Mouse (Mus musculus) neural tube, embryonic 14.5 days (tissue): ENCODE data around the gene Bcl2l13. TPM values are rescaled to one million over a fixed set of nuclear protein-coding genes. Genes with fewer than 3 reads are reported as not detected.
"Not testable (repeated sequence)": the region's sequence is repeated elsewhere in the genome, so short reads cannot be mapped to it uniquely, and the experiment has no call there.

Experiments
- ATAC-seq: fragments of 200-750 bp; cut with Nextera tagmentation; 2 replicates; pipeline ENCODE4 v1.8.0; 2017; ENCODE audit warnings: low read depth, mild to moderate bottlenecking, moderate TSS enrichment, moderate library complexity
- H3K27ac ChIP-seq: fragments of 300-500 bp; sonication (generic); 2 replicates; pipeline ENCODE4 v1.5.1; 2014; ENCODE audit warnings: low read depth, mild to moderate bottlenecking, control low read depth, low read length, moderate library complexity, mixed read lengths
- H3K27me3 ChIP-seq: fragments of 300-500 bp; sonication (generic); 2 replicates; pipeline ENCODE4 v1.6.1; 2014; ENCODE audit warnings: low read length; ENCODE audit not compliant: control insufficient read depth, insufficient read depth
- H3K36me3 ChIP-seq: fragments of 300-500 bp; sonication (generic); 2 replicates; pipeline ENCODE4 v1.6.1; 2014; ENCODE audit warnings: low read length, mixed read lengths; ENCODE audit not compliant: control insufficient read depth, insufficient read depth
- H3K4me1 ChIP-seq: fragments of 300-500 bp; sonication (generic); 2 replicates; pipeline ENCODE4 v1.6.1; 2014; ENCODE audit warnings: low read length; ENCODE audit not compliant: control insufficient read depth, insufficient read depth
- H3K4me2 ChIP-seq: fragments of 300-500 bp; sonication (generic); 2 replicates; pipeline ENCODE4 v1.6.1; 2014; ENCODE audit warnings: mild to moderate bottlenecking, low read depth, low read length, control low read depth
- H3K4me3 ChIP-seq: fragments of 300-500 bp; sonication (generic); 2 replicates; pipeline ENCODE4 v1.5.1; 2014; ENCODE audit warnings: low read depth, low read length, control low read depth, mixed read lengths
- H3K9ac ChIP-seq: fragments of 300-500 bp; sonication (generic); replicated peaks from 2 replicates; pipeline ENCODE4 v1.6.1; 2014; ENCODE audit warnings: low read depth, mild to moderate bottlenecking, control low read depth, low read length, mixed read lengths
- H3K9me3 ChIP-seq: fragments of 300-500 bp; sonication (generic); 2 replicates; pipeline ENCODE4 v1.6.1; 2016; ENCODE audit warnings: low read length; ENCODE audit not compliant: control insufficient read depth
- WGBS: fragments of 180-500 bp; shearing (Covaris S2); extraction: QIAGEN DNeasy Blood & Tissue Kit; methylation state at CpG from one replicate; pipeline ENCODE4 v1.1.7; 2014; 5-methylcytosine and 5-hydroxymethylcytosine counted together
- polyA plus RNA-seq: library from polyadenylated mRNA; unstranded; fragments of >200 nt; fragmentation: Nextera tagmentation; extraction: Ambion mirVana; gene quantifications from 2 replicates; pipeline ENCODE4 v1.2.1, GENCODE M21; 2014

The Bcl2l13 gene
- polyA plus RNA-seq, 1 experiment from 2014 or later: 22.3 TPM

DNA sequence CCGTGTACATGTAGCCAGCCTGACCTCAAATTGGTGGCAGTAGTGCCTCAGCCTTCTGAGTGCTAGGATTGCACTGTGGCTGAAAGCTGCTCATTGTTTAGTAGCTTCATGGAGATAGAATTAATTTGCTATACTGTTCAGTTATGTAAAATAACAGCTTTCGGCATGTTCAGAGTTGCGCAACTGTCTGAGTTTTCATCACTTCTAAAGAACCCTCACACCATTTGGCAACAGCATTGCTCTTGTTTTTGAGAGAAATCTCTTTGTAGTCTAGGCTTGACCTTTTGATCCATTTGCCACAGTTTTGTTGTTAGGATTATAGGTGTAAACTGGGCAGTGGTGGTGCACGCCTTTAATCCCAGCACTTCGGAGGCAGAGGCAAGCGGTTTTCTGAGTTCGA, 4.2 kb downstream of the Bcl2l13 start:
- Histone ChIP-seq H3K9me3 (no peaks in the 10 kb centered on the region), H3K27ac (no peak overlapping the region), H3K9ac (no peak overlapping the region), H3K4me3 (no peak overlapping the region), H3K27me3 (no peaks in the 10 kb centered on the region), H3K36me3 (no peaks in the 10 kb centered on the region), H3K4me1 (0 out of 2 replicates have a peak, but pooled peaks cover 4% of the 10 kb centered on the region), H3K4me2 (no peak overlapping the region)
- ATAC-seq: no peak
- WGBS: 98% methylated on average over 7 of the region's 7 CpGs

DNA sequence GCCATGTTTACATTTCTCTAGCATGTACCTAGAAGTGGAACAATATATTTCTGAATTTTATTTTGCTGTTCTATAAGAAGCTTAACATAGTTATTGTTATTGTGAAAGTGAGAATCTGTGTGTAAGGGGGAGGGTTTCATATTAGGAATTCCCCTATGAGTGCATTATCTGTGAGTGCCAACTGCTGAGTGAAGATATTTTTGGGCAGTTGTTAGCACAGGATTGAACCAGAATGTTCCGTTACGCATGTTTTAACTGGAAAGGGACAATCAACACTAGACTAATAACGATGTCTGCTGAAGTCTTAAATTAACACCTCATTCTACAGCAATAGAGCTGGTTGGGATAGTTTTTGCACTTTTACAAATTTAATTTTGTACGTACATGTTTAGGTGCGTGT, 5.7 kb downstream of the Bcl2l13 start:
- ATAC-seq: no peak
- H3K4me3 ChIP-seq: no peak overlapping the region
- no peaks in the 10 kb centered on the region for H3K9me3 ChIP-seq
- no peak overlapping the region for H3K4me2 ChIP-seq
- H3K4me1 ChIP-seq: 0 out of 2 replicates have a peak, but pooled peaks cover 4% of the 10 kb centered on the region
- WGBS: 95% methylated on average over 5 of the region's 5 CpGs
- no peak overlapping the region for H3K27ac ChIP-seq
- H3K36me3 ChIP-seq: no peaks in the 10 kb centered on the region
- H3K27me3 ChIP-seq: no peaks in the 10 kb centered on the region
- H3K9ac ChIP-seq: no peak overlapping the region

- H3K9ac ChIP-seq, H3K4me1 ChIP-seq, H3K36me3 ChIP-seq, H3K4me3 ChIP-seq, ATAC-seq, H3K4me2 ChIP-seq, H3K27ac ChIP-seq, H3K9me3 ChIP-seq, H3K27me3 ChIP-seq: not testable (repeated sequence)
Observed at GRCm38 (mm10) chr6:120850720-120851119, 14.7 kb downstream of the Bcl2l13 start.

DNA sequence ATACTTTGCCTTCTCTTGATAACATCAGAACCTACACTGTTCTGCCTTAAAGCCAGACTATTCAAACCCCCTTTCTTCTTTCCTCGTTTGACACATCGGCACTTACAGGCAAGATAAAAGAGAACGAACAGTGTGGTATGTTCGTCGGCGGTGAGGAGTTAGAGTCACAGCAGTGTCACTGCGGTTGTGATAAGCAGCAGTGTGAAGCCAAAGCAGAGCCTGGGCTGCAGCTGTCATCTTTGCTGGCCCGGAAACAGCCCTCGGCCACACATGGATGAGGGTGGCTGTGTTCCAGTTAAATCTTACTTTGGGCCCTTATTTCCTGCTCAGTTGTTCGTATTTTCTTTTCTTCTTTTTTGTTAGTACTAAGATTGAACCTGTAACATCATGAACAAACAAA, 18.4 kb downstream of the Bcl2l13 start:
- H3K4me2 ChIP-seq: no peak overlapping the region
- no peaks in the 10 kb centered on the region for H3K9me3 ChIP-seq
- H3K27ac ChIP-seq: no peak overlapping the region
- H3K36me3 ChIP-seq: no peaks in the 10 kb centered on the region; the same call in 1 of the 2 replicates
- ATAC-seq: no peak
- H3K4me3 ChIP-seq: no peak overlapping the region
- 92% methylated on average over 10 of the region's 10 CpGs for WGBS
- H3K27me3 ChIP-seq: no peaks in the 10 kb centered on the region
- no peak overlapping the region for H3K9ac ChIP-seq
- no peaks in the 10 kb centered on the region for H3K4me1 ChIP-seq

GRCm38 (mm10) chr6:120858217-120858711, 22.3 kb downstream of the Bcl2l13 start:
- Histone ChIP-seq H3K27ac (peak overlapping the region; percentile 35; the same call in 1 of the 2 replicates), H3K9me3 (no peaks in the 10 kb centered on the region), H3K4me3 (no peak overlapping the region), H3K27me3 (no peaks in the 10 kb centered on the region), H3K36me3 (0 out of 2 replicates have a peak, but pooled peaks cover 2% of the 10 kb centered on the region), H3K4me2 (no peak overlapping the region), H3K4me1 (no peaks in the 10 kb centered on the region), H3K9ac (no peak overlapping the region)
- ATAC-seq: no peak
- WGBS: 29% methylated on average over 8 of the region's 8 CpGs

- Histone ChIP-seq H3K9ac (no peak overlapping the region), H3K27ac (no peak overlapping the region), H3K9me3 (no peaks in the 10 kb centered on the region), H3K36me3 (0 out of 2 replicates have a peak, but pooled peaks cover 3% of the 10 kb centered on the region), H3K4me1 (no peaks in the 10 kb centered on the region), H3K4me2 (no peak overlapping the region), H3K4me3 (no peak overlapping the region), H3K27me3 (no peaks in the 10 kb centered on the region)
- ATAC-seq: no peak
- WGBS: 95% methylated on average over 3 of the region's 3 CpGs
Observed at GRCm38 (mm10) chr6:120860079-120860478, 24.1 kb downstream of the Bcl2l13 start.

GRCm38 (mm10) chr6:120866051-120866814, 30.2 kb downstream of the Bcl2l13 start:
- Histone ChIP-seq H3K4me3 (no peak overlapping the region), H3K4me2 (no peak overlapping the region), H3K4me1 (no peaks in the 10 kb centered on the region), H3K9ac (no peak overlapping the region), H3K9me3 (no peaks in the 10 kb centered on the region), H3K27ac (no peak overlapping the region), H3K36me3 (0 out of 2 replicates have a peak, but pooled peaks cover 3% of the 10 kb centered on the region), H3K27me3 (no peaks in the 10 kb centered on the region)
- WGBS: 91% methylated on average over 9 of the region's 9 CpGs
- no peak for ATAC-seq

- H3K4me1 ChIP-seq: no peaks in the 10 kb centered on the region
- no peak overlapping the region for H3K27ac ChIP-seq
- no peak for ATAC-seq
- 87% methylated on average over 1 of the region's 1 CpGs for WGBS
- H3K4me3 ChIP-seq: no peak overlapping the region
- no peaks in the 10 kb centered on the region for H3K27me3 ChIP-seq
- no peaks in the 10 kb centered on the region for H3K36me3 ChIP-seq
- H3K9ac ChIP-seq: no peak overlapping the region
- no peak overlapping the region for H3K4me2 ChIP-seq
- no peaks in the 10 kb centered on the region for H3K9me3 ChIP-seq
Observed at GRCm38 (mm10) chr6:120868824-120869223, 32.8 kb downstream of the Bcl2l13 start.

- Histone ChIP-seq H3K27me3 (no peaks in the 10 kb centered on the region), H3K4me3 (no peak overlapping the region), H3K4me2 (no peak overlapping the region), H3K27ac (no peak overlapping the region), H3K9me3 (no peaks in the 10 kb centered on the region), H3K36me3 (no peaks in the 10 kb centered on the region), H3K4me1 (no peaks in the 10 kb centered on the region), H3K9ac (no peak overlapping the region)
- ATAC-seq: no peak
- WGBS: 87% methylated on average over 2 of the region's 2 CpGs
Observed at GRCm38 (mm10) chr6:120871286-120871685, 35.3 kb downstream of the Bcl2l13 start.
